Mouse (Mus musculus): ENCODE data around the gene Lin54. TPM values are rescaled to one million over a fixed set of nuclear protein-coding genes. Genes with fewer than 3 reads are reported as not detected.

Lin54 gene
- polyA plus RNA-seq (2015; fragmentation: Nextera tagmentation; extraction: Ambion mirVana): 12.2 and 13.6 TPM in 2 replicates

DNA sequence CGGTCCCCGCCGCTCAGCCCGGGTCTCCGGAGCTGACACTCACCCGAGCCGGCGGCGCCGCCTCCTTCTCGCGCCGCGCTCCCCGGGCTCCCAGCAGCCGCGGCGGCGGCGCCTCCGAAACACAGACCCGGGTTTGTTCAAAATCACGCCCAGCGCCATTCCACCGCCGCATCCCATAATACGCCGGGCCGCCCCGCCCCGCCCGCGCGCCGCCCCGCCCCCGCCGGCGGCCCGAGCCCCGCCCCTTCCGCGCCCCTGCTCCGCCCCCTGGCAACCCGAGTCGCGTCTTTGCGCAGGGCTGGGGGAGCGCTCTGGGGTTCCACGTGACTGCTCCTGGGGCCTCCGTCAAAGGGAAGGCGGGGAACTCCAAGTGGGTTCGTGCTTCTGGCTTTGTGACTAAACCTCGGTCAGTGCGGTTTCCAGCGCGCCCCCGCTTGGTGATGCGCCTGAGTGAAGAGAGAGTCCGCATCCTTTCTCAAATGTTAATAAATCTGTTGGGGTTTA lies at the start of gene Lin54:
Lin54 (minus strand) TSS at position 182 of the 504 bp plus-strand sequence.
- Histone ChIP-seq H3K9me3 (ENCODE audit: control insufficient read depth, low read length) (no peaks in the 10 kb centered on the region), H3K27me3 (ENCODE audit: control insufficient read depth, insufficient read depth, low read depth, low read length) (no peaks in the 10 kb centered on the region), H3K4me3 (ENCODE audit: low read length) (peak within 1 kb of the TSS; percentile 90), H3K27ac (ENCODE audit: low read length) (peak within 1 kb of the TSS; percentile 70), H3K36me3 (ENCODE audit: control insufficient read depth, insufficient read depth, low read length) (no peaks in the 10 kb centered on the region), H3K4me1 (replicated peaks; ENCODE audit: control insufficient read depth, insufficient read depth, low read length) (peaks cover 11% of the 10 kb centered on the region), H3K9ac (ENCODE audit: low read length) (peak within 1 kb of the TSS; percentile 68), H3K4me2 (ENCODE audit: low read depth, low read length) (peak within 1 kb of the TSS; percentile 95)
- peak; percentile 97 for ATAC-seq (ENCODE audit: low read depth)
- 0% methylated on average over 32 of the region's 60 CpGs for WGBS

DNA sequence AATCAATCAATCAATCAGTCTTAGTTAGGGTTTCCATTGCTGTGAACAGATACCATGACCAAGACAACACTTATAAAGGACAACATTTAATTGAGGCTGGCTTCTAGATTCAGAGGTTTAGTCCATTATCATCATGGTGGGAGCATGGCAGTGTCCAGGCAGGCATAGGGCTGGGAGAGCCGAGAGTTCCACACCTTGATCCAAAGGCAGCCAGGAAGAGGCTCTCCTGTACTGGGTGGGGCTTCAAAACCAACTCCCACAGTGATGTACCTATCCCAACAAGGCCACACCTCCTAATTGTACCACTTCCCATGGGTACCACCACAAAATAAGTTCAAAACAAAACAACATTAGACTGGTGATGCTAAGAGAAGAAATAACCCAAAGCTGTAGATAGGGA lies 49.7 kb upstream of the Lin54 start:
- no peaks in the 10 kb centered on the region for H3K4me1 ChIP-seq (replicated peaks; ENCODE audit: control insufficient read depth, insufficient read depth, low read length)
- no peak overlapping the region for H3K9ac ChIP-seq (ENCODE audit: low read length)
- no peak overlapping the region for H3K4me2 ChIP-seq (ENCODE audit: low read depth, low read length)
- no peaks in the 10 kb centered on the region for H3K27me3 ChIP-seq (ENCODE audit: control insufficient read depth, insufficient read depth, low read depth, low read length)
- 92% methylated on average over 1 of the region's 1 CpGs for WGBS
- H3K4me3 ChIP-seq (ENCODE audit: low read length): no peak overlapping the region
- H3K9me3 ChIP-seq (ENCODE audit: control insufficient read depth, low read length): no peaks in the 10 kb centered on the region
- H3K36me3 ChIP-seq (ENCODE audit: control insufficient read depth, insufficient read depth, low read length): peaks cover 20% of the 10 kb centered on the region
- H3K27ac ChIP-seq (ENCODE audit: low read length): no peak overlapping the region
- no peak for ATAC-seq (ENCODE audit: low read depth)

DNA sequence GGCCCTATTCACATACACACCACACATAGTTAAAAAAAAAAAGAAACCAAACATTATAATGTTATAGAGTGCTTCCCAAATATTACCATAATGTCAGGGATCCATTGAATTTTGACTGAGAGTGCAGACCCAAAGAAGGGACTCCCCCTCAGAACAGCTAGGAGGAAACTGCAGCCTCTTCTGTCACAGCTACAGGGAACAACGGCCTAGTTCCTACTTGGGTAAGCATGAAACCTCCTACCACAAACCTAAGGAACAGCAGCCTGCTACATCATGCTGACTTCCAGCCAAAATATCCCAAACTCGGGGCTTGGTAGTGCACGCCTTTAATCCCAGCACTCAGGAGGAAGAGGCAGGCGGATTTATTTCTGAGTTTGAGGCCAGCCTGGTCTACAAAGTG lies 48.9 kb upstream of the Lin54 start:
- H3K9ac ChIP-seq (ENCODE audit: low read length): no peak overlapping the region
- H3K27ac ChIP-seq (ENCODE audit: low read length): no peak overlapping the region
- H3K9me3 ChIP-seq (ENCODE audit: control insufficient read depth, low read length): no peaks in the 10 kb centered on the region
- peaks cover 26% of the 10 kb centered on the region for H3K36me3 ChIP-seq (ENCODE audit: control insufficient read depth, insufficient read depth, low read length)
- H3K4me3 ChIP-seq (ENCODE audit: low read length): no peak overlapping the region
- ATAC-seq (ENCODE audit: low read depth): no peak
- no peaks in the 10 kb centered on the region for H3K27me3 ChIP-seq (ENCODE audit: control insufficient read depth, insufficient read depth, low read depth, low read length)
- WGBS: 95% methylated on average over 4 of the region's 4 CpGs
- H3K4me2 ChIP-seq (ENCODE audit: low read depth, low read length): no peak overlapping the region
- no peaks in the 10 kb centered on the region for H3K4me1 ChIP-seq (replicated peaks; ENCODE audit: control insufficient read depth, insufficient read depth, low read length)

DNA sequence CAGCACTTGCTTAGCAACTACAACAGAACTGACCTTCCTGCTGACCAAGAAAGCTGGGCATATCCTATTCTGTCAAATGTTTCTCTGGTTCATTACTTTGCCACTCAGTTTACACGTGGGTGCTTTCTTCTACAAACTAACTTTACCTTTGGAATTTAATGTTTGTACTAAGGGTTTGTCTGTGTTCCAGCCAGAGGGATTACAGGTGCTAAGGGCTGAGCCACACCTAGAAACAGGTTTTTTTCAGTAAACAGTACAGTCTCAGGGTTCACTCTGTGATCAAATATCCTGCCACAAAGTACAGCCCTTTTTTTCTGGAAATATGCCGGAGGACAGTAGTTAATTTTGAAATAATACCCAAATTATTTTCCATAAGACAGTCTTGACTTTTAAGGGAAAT lies 47.8 kb upstream of the Lin54 start:
- Histone ChIP-seq H3K27me3 (ENCODE audit: control insufficient read depth, insufficient read depth, low read depth, low read length) (no peaks in the 10 kb centered on the region), H3K4me2 (ENCODE audit: low read depth, low read length) (no peak overlapping the region), H3K36me3 (ENCODE audit: control insufficient read depth, insufficient read depth, low read length) (peaks cover 32% of the 10 kb centered on the region), H3K4me3 (ENCODE audit: low read length) (no peak overlapping the region), H3K9me3 (ENCODE audit: control insufficient read depth, low read length) (no peaks in the 10 kb centered on the region), H3K9ac (ENCODE audit: low read length) (no peak overlapping the region), H3K27ac (ENCODE audit: low read length) (no peak overlapping the region), H3K4me1 (replicated peaks; ENCODE audit: control insufficient read depth, insufficient read depth, low read length) (no peaks in the 10 kb centered on the region)
- 76% methylated on average over 2 of the region's 2 CpGs for WGBS
- no peak for ATAC-seq (ENCODE audit: low read depth)

DNA sequence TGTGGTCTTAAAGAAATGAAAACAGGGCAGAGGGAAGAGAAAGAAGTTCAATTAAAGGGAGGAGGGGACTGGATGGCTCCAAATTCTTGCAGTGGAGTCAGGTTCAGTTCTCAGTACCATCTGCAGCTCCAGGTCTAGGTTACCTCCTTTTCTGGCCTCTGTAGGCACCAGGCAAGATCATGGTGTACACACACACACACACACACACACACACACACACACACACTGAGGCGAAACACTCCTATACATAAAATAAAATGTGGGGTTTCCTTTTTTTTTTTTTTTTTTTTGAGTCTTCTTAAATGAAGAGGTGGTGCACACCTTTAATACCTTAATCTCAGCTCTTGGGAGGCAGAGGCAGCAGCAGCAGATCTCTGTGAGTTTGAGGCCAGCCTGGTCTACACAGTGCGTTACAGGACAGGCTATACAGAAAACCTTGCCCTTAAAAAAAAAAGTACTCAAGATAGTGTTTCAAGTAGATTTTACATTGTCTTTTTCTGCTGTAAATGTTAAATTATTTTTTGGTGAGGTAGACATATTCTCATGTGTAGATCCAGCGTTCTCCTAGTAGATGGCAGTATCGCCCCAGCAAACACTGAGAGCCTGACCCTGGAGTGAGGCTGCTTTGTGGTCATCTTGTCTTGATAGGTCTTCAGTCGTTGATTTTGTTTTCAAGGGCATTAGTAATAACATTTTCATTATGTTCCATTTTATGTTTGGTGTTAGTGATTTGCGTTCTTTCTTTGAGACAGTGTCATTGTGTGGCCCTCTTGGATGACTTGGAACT lies 46.0 kb upstream of the Lin54 start:
- no peak overlapping the region for H3K27ac ChIP-seq (ENCODE audit: low read length)
- no peak overlapping the region for H3K4me3 ChIP-seq (ENCODE audit: low read length)
- no peaks in the 10 kb centered on the region for H3K4me1 ChIP-seq (replicated peaks; ENCODE audit: control insufficient read depth, insufficient read depth, low read length)
- no peak overlapping the region for H3K9ac ChIP-seq (ENCODE audit: low read length)
- no peaks in the 10 kb centered on the region for H3K9me3 ChIP-seq (ENCODE audit: control insufficient read depth, low read length)
- WGBS: 81% methylated on average over 6 of the region's 6 CpGs
- no peak overlapping the region for H3K4me2 ChIP-seq (ENCODE audit: low read depth, low read length)
- H3K27me3 ChIP-seq (ENCODE audit: control insufficient read depth, insufficient read depth, low read depth, low read length): no peaks in the 10 kb centered on the region
- peaks cover 44% of the 10 kb centered on the region for H3K36me3 ChIP-seq (ENCODE audit: control insufficient read depth, insufficient read depth, low read length)
- ATAC-seq (ENCODE audit: low read depth): no peak

DNA sequence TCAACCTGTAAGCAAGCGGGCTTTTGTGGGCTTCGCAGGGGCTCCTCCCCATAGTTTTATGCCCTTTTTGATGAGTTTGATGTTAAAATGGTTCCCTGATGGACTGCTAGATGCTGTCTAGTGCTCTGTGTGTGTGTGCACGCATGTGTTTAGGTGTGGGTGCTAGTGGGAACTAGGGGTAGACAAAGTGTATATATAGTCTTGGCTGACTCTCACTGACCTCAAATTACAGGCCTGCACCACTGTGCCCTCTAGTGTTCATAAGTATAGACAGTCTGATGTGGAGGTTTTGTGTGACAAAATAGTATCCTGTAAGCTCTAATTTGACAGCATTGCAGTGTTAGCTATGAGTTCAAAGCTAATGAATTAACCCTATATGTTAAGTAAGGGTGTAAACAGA lies 36.2 kb upstream of the Lin54 start:
- H3K9me3 ChIP-seq (ENCODE audit: control insufficient read depth, low read length): no peaks in the 10 kb centered on the region
- no peak overlapping the region for H3K27ac ChIP-seq (ENCODE audit: low read length)
- H3K4me2 ChIP-seq (ENCODE audit: low read depth, low read length): no peak overlapping the region
- 84% methylated on average over 3 of the region's 3 CpGs for WGBS
- H3K36me3 ChIP-seq (ENCODE audit: control insufficient read depth, insufficient read depth, low read length): peaks cover 36% of the 10 kb centered on the region
- no peaks in the 10 kb centered on the region for H3K27me3 ChIP-seq (ENCODE audit: control insufficient read depth, insufficient read depth, low read depth, low read length)
- H3K4me1 ChIP-seq (replicated peaks; ENCODE audit: control insufficient read depth, insufficient read depth, low read length): no peaks in the 10 kb centered on the region
- no peak overlapping the region for H3K9ac ChIP-seq (ENCODE audit: low read length)
- H3K4me3 ChIP-seq (ENCODE audit: low read length): no peak overlapping the region
- 0 out of 2 replicates have a peak, but pooled peaks have one; percentile 49 for ATAC-seq (ENCODE audit: low read depth)

DNA sequence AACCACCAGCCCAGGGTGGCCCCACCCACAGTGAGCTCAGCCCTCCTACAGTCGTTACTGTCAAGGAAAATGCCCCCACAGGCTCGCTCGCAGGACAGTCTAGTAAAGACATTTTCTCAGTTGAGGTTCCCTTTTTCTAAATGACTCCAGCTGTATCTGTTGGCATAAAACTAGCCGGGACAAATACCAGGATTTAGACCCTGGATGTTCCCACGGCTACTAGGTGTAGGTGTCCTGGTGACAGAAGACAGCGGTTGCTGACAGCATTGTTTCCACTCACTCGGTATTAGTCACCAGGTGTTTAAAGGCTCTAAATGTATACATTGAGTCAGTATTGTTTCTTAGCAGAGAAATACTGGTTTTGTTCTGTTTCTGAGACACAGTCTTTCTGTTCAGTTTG lies 35.4 kb upstream of the Lin54 start:
- Histone ChIP-seq H3K27ac (ENCODE audit: low read length) (no peak overlapping the region), H3K4me3 (ENCODE audit: low read length) (no peak overlapping the region), H3K9ac (ENCODE audit: low read length) (no peak overlapping the region), H3K4me1 (replicated peaks; ENCODE audit: control insufficient read depth, insufficient read depth, low read length) (no peaks in the 10 kb centered on the region), H3K4me2 (ENCODE audit: low read depth, low read length) (no peak overlapping the region), H3K27me3 (ENCODE audit: control insufficient read depth, insufficient read depth, low read depth, low read length) (no peaks in the 10 kb centered on the region), H3K9me3 (ENCODE audit: control insufficient read depth, low read length) (no peaks in the 10 kb centered on the region), H3K36me3 (ENCODE audit: control insufficient read depth, insufficient read depth, low read length) (peaks cover 38% of the 10 kb centered on the region)
- WGBS: 71% methylated on average over 7 of the region's 7 CpGs
- no peak for ATAC-seq (ENCODE audit: low read depth)

DNA sequence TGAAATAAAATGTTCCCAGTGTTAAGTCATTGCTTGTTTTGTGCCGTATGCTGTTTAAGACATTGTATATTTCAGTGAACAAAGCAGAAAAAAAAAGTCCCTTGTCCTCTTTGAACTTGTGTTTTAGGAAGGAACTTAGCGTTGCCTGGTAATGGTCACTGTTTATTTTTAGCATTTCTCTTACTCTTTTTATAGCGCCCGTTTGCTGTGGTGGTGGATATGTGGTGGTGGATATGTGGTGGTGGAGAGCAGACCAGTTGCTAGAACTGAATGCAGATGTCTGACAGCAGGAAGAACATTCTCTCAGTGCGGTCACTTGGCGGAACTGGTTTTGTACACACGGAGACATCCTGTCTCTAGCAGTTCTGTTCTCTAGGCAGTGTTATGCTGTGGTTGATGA lies 25.7 kb upstream of the Lin54 start:
- no peak overlapping the region for H3K4me3 ChIP-seq (ENCODE audit: low read length)
- ATAC-seq (ENCODE audit: low read depth): peak; percentile 90
- no peak overlapping the region; the same call in 1 of the 2 replicates for H3K4me2 ChIP-seq (ENCODE audit: low read depth, low read length)
- peaks cover 18% of the 10 kb centered on the region for H3K36me3 ChIP-seq (ENCODE audit: control insufficient read depth, insufficient read depth, low read length)
- H3K27ac ChIP-seq (ENCODE audit: low read length): peak overlapping the region; percentile 10; the same call in 1 of the 2 replicates
- H3K27me3 ChIP-seq (ENCODE audit: control insufficient read depth, insufficient read depth, low read depth, low read length): no peaks in the 10 kb centered on the region
- 53% methylated on average over 7 of the region's 7 CpGs for WGBS
- no peaks in the 10 kb centered on the region for H3K9me3 ChIP-seq (ENCODE audit: control insufficient read depth, low read length)
- peaks cover 7% of the 10 kb centered on the region for H3K4me1 ChIP-seq (replicated peaks; ENCODE audit: control insufficient read depth, insufficient read depth, low read length)
- no peak overlapping the region for H3K9ac ChIP-seq (ENCODE audit: low read length)

DNA sequence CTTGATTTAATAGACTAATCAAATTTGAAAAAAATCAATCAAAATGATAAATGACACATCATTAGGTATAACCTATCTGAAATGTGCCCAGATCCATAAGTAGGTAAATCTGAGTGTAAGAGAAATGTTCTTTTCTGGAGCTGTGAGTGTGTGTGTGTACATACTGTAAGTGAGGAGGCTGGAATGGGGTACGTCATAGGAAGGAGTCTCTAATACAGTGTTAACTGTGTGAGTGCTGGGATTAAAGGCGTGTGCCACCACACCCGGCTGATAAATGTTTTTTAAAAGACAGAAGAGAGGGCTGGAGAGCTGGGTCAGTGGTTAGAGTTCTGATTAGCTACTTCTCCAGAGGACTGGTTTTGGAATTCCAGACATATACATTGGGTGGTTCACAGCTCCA lies 25.2 kb upstream of the Lin54 start:
- peak overlapping the region; percentile 35; the same call in 1 of the 2 replicates for H3K27ac ChIP-seq (ENCODE audit: low read length)
- peak; percentile 64; the same call in 1 of the 2 replicates for ATAC-seq (ENCODE audit: low read depth)

More for the DNA sequence above, 25.2 kb upstream of the Lin54 start:
- 43% methylated on average over 3 of the region's 3 CpGs for WGBS
- Histone ChIP-seq H3K9me3 (ENCODE audit: control insufficient read depth, low read length) (no peaks in the 10 kb centered on the region), H3K4me3 (ENCODE audit: low read length) (no peak overlapping the region), H3K4me1 (replicated peaks; ENCODE audit: control insufficient read depth, insufficient read depth, low read length) (peaks cover 7% of the 10 kb centered on the region), H3K27me3 (ENCODE audit: control insufficient read depth, insufficient read depth, low read depth, low read length) (no peaks in the 10 kb centered on the region), H3K9ac (ENCODE audit: low read length) (no peak overlapping the region; the same call in 1 of the 2 replicates), H3K36me3 (ENCODE audit: control insufficient read depth, insufficient read depth, low read length) (peaks cover 14% of the 10 kb centered on the region), H3K4me2 (ENCODE audit: low read depth, low read length) (no peak overlapping the region)
